Mouse (Mus musculus) cortical plate, adult 2 months (tissue): ENCODE measurements around the gene Rtel1.

Experiments
- CTCF ChIP-seq: fragments of 200-500 bp; IDR thresholded peaks from 2 replicates; pipeline ENCODE4 v1.5.1; 2011; ENCODE audit warnings: mild to moderate bottlenecking, control low read depth, low read length; ENCODE audit not compliant: insufficient read depth; ENCODE audit errors: extremely low read depth
- POLR2A ChIP-seq: fragments of 200-500 bp; IDR thresholded peaks from 2 replicates; pipeline ENCODE4 v1.6.1; 2011; ENCODE audit warnings: mild to moderate bottlenecking, low read length, control low read depth; ENCODE audit not compliant: insufficient read depth; ENCODE audit errors: extremely low read depth

GRCm38 (mm10) chr2:181302041-181302440 lies 17.5 kb upstream of the Rtel1 start:
- TF ChIP-seq POLR2A (no peak), CTCF (no peak)
